Mouse (Mus musculus) G1E (cell line): ENCODE results near the gene Btbd2. TPM values are rescaled to one million over a fixed set of nuclear protein-coding genes. Genes with fewer than 3 reads are reported as not detected.
A peak's percentile ranks its signal among the peaks of the same experiment; 100 is the strongest.

Experiments
- ATAC-seq: 2 replicates; pipeline ENCODE4 v1.8.0; 2016; ENCODE audit warnings: mild to moderate bottlenecking; ENCODE audit not compliant: insufficient number of reproducible peaks, poor library complexity, low FRiP score, severe bottlenecking; ENCODE audit errors: extremely low read depth
- DNase-seq: peaks from one replicate; pipeline ENCODE4 v3.0.0; 2012; ENCODE audit warnings: low spot score
- H3K27me3 ChIP-seq: 2 replicates; pipeline ENCODE4 v1.6.1; 2012; ENCODE audit warnings: mild to moderate bottlenecking, low read length, inconsistent platforms; ENCODE audit not compliant: insufficient read depth
- H3K36me3 ChIP-seq: replicated peaks from 2 replicates; pipeline ENCODE3; 2012; ENCODE audit warnings: mild to moderate bottlenecking, inconsistent platforms
- H3K4me1 ChIP-seq: 2 replicates; pipeline ENCODE4 v1.6.1; 2012; ENCODE audit warnings: low read depth, low read length, inconsistent platforms, mixed read lengths; ENCODE audit not compliant: insufficient read depth
- H3K4me3 ChIP-seq: 2 replicates; pipeline ENCODE4 v1.5.1; 2012; ENCODE audit warnings: low read depth, mild to moderate bottlenecking, inconsistent platforms, low read length, moderate library complexity, mixed read lengths
- H3K9me3 ChIP-seq: replicated peaks from 2 replicates; pipeline ENCODE4 v1.6.1; 2012; ENCODE audit warnings: inconsistent platforms
- CTCF ChIP-seq: IDR thresholded peaks from 2 replicates; pipeline ENCODE4 v1.5.1; 2012; ENCODE audit warnings: low read depth, low read length, inconsistent platforms, mixed read lengths
- GATA1 ChIP-seq: IDR thresholded peaks from 2 replicates; pipeline ENCODE4 v1.6.1; 2012; ENCODE audit warnings: borderline replicate concordance, low read length, inconsistent platforms, mixed read lengths
- GATA2 ChIP-seq: IDR thresholded peaks from 2 replicates; pipeline ENCODE4 v1.6.1; 2012; ENCODE audit warnings: low read depth, low read length, inconsistent platforms, borderline replicate concordance
- POLR2AphosphoS5 ChIP-seq: IDR thresholded peaks from 2 replicates; pipeline ENCODE4 v1.6.1; 2012; ENCODE audit warnings: low read depth, low read length, inconsistent platforms; ENCODE audit not compliant: insufficient replicate concordance
- TAL1 ChIP-seq: conservative IDR thresholded peaks from 2 replicates; pipeline ENCODE4 v1.6.1; 2012; ENCODE audit warnings: low read depth, low read length, inconsistent platforms, mixed read lengths
- polyA plus RNA-seq: library from polyadenylated mRNA; stranded (reverse); fragments of >175 nt; gene quantifications from 2 replicates; pipeline ENCODE4 v1.2.3, GENCODE M21; 2012
- total RNA-seq, 2 experiments: library from RNA; stranded (forward) in 1 of 2; stranded (reverse) in 1 of 2; fragments of 200-1000 nt in 1 of 2; fragments of >200 nt in 1 of 2; fragmentation: Nextera tagmentation in 1 of 2; gene quantifications; 2 replicates each; pipeline ENCODE4 v1.2.3; 2014 to 2017

Gene Btbd2
- total and polyA plus RNA-seq, 3 experiments = 19.2 to 102 (median 19.7) TPM

DNA sequence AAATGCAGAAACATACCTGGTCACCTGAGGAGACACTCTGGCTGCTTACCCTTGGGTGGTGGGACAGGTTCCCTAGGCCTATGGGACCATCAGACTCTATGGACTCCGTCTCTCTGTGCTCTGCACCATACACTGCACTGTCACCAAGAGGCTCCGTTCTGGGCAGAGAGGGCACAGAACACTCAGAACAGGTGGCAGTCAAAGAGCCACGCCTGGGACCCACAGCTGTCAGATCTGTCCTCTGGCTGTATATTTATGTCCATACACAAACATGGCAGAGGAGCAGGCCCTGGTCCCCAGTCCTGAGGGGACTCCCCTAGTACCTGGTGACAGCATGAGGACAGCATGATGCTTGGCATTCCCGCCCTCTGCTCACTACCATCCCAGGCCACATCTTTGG, 31.1 kb downstream of the Btbd2 start:
- H3K4me1 ChIP-seq = peaks cover 75% of the 10 kb centered on the region
- no peak for TF ChIP-seq GATA1
- no peak for TF ChIP-seq TAL1
- no peak for TF ChIP-seq CTCF
- no peak for TF ChIP-seq POLR2AphosphoS5
- no peak for TF ChIP-seq GATA2

DNA sequence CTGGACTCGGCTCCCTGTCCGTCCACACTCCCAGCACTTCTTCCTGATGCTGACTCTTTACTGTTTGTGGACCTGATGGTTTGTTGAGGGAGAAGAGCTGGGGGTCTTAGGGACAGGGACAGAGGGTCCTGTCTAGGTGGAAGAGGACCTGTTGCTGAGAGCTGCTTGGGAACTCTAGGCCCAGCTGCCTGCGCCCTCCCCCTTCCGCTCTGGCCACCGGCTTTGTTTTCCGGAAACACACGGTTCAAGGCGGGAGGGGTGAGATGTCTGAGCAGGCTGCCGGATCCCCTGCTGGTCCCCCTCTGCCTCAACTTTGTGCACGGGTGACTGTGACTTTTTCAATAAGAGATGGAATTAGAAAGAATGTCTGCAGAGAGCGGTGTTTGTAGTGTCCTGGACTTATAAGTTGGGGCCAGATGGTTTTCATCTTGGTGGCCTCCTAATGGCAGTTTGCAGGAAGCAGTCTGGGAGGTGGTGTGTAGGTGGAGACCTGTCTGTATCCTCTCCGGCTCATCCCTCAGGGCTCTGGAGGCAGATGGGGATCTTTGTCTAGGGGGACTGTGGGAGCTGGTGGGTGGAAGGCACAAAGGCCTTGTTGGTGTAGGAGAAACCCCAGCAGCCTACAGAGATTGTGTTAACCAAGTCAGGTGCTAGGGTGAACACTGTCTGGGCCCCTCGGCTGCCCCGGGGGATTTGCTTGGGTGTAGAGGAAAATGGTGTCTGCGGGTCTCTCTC, 33.2 kb downstream of the Btbd2 start:
- DNase-seq (peak; percentile 53), ATAC-seq (no peak)
- peaks cover 60% of the 10 kb centered on the region for H3K36me3 ChIP-seq
- TF ChIP-seq GATA1 (no peak), GATA2 (no peak), POLR2AphosphoS5 (no peak), TAL1 (no peak), CTCF (no peak)
- H3K27me3 ChIP-seq = no peaks in the 10 kb centered on the region
- peaks cover 72% of the 10 kb centered on the region for H3K4me1 ChIP-seq
- no peaks in the 10 kb centered on the region for H3K9me3 ChIP-seq
- H3K4me3 ChIP-seq = peak overlapping the region; percentile 94

More for the DNA sequence above, 31.1 kb downstream of the Btbd2 start:
- H3K4me3 ChIP-seq = no peak overlapping the region
- H3K9me3 ChIP-seq = no peaks in the 10 kb centered on the region
- peaks cover 70% of the 10 kb centered on the region for H3K36me3 ChIP-seq
- DNase-seq (no peak), ATAC-seq (no peak)
- H3K27me3 ChIP-seq = no peaks in the 10 kb centered on the region

DNA sequence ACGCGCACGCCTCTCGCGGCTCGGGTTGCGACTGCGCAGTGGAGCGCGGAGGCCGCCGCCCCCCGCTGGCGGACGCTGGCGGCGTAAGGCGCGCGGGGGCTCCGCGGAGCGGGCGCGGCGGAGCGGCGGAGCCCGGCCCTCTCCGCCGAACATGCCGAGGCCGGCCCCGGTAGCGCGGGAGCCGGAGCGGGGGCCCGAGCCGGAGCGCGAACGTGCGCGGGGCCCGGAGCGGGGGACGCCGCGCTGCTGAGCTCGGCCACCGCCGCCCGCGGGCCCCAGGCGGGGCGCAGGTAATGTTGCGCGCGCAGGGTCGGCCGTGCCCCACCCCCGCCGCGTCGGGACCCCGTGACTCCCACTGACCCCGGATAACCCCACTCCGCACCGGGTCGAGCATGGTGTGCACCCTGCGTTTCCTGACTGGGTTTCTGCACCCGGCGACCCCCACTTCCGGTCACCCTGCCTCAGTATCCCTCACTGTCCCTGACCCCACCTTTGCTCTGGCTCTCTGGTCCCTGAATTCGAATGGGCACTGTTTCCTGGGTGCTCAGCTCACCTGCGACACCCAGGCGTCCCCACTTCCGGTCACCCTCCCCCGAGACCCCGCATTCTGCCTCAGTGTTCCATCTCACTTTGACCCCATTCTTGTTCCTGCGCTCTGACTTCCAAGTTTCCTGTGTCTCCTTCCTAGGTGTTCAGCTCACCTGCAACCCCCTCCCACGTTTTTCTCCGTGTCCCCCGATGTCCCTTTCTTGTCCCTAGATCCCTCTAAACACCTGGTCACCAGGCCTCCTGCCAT, 34.0 kb downstream of the Btbd2 start, which contains the start of gene Csnk1g2:
Gene Csnk1g2, plus strand, starts transcription at position 178 of the 796 bp plus-strand sequence.
- Histone ChIP-seq H3K4me1 (peaks cover 65% of the 10 kb centered on the region), H3K9me3 (no peaks in the 10 kb centered on the region), H3K27me3 (no peaks in the 10 kb centered on the region), H3K4me3 (peak within 1 kb of the TSS; percentile 94), H3K36me3 (peaks cover 57% of the 10 kb centered on the region)
- TF ChIP-seq GATA2 = no peak
- TF ChIP-seq TAL1 = no peak
- TF ChIP-seq POLR2AphosphoS5 = no peak
- no peak for TF ChIP-seq GATA1
- TF ChIP-seq CTCF = no peak
- ATAC-seq (no peak), DNase-seq (peak; percentile 74)

DNA sequence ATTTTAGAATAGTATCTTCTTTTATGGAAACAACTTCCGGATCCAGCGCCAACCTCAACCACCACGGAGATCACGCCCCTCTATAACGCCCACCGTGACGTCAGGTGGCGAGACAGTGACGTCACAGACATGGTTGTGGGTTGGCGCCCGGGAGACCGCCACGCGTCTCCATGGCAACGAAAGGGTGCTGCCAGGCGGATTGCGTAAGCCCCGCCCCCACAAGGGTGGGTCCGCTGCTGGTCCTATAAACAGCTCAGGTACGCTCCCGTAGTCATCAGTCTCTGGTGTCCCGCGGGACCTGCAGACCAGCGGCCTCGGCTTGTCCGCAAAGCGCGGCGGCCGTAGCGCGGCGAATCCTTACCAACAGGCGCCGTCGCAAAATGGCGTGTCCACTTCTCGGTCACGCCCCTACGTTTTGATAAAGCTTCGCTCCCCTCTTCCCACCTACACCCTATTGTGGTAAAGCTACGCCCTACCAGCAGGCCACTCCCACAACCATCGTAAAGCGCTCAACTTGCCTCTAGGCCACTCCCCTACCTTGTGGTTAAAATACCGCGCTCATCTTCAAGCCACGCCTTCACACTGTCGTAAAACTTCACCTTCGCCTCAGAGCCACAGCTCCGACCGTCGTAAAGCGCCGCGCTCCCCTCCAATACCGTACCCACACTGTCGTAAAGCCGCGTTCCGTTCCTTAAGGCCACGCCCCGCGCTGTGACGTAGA, 34.8 kb downstream of the Btbd2 start:
- peak overlapping the region; percentile 94 for H3K4me3 ChIP-seq
- no peaks in the 10 kb centered on the region for H3K27me3 ChIP-seq
- H3K36me3 ChIP-seq = peaks cover 55% of the 10 kb centered on the region
- H3K9me3 ChIP-seq = no peaks in the 10 kb centered on the region
- DNase-seq (peak; percentile 94), ATAC-seq (peak; percentile 89)
- TF ChIP-seq CTCF (no peak), POLR2AphosphoS5 (0 out of 2 replicates have a peak, but pooled peaks have one; percentile 55)
- peaks cover 57% of the 10 kb centered on the region for H3K4me1 ChIP-seq

DNA sequence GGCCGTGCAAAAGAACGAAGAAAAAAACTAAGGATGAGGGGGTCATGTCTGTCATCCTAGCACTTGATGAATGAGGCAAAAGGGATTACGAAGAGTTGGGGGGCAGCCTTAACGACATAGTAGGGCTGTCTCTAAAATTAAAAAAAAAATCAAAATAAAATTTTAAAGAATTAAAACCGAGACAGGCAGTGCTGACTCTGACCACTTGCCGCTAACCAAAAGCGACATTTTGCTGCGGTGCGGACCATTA, 35.3 kb downstream of the Btbd2 start:
- peak overlapping the region; percentile 94 for H3K4me3 ChIP-seq
- ATAC-seq = no peak
- no peak for DNase-seq
- H3K27me3 ChIP-seq = no peaks in the 10 kb centered on the region
- peaks cover 56% of the 10 kb centered on the region for H3K4me1 ChIP-seq
- no peaks in the 10 kb centered on the region for H3K9me3 ChIP-seq
- H3K36me3 ChIP-seq = peaks cover 58% of the 10 kb centered on the region
- TF ChIP-seq CTCF (no peak), GATA2 (no peak), POLR2AphosphoS5 (no peak), TAL1 (no peak), GATA1 (no peak)

DNA sequence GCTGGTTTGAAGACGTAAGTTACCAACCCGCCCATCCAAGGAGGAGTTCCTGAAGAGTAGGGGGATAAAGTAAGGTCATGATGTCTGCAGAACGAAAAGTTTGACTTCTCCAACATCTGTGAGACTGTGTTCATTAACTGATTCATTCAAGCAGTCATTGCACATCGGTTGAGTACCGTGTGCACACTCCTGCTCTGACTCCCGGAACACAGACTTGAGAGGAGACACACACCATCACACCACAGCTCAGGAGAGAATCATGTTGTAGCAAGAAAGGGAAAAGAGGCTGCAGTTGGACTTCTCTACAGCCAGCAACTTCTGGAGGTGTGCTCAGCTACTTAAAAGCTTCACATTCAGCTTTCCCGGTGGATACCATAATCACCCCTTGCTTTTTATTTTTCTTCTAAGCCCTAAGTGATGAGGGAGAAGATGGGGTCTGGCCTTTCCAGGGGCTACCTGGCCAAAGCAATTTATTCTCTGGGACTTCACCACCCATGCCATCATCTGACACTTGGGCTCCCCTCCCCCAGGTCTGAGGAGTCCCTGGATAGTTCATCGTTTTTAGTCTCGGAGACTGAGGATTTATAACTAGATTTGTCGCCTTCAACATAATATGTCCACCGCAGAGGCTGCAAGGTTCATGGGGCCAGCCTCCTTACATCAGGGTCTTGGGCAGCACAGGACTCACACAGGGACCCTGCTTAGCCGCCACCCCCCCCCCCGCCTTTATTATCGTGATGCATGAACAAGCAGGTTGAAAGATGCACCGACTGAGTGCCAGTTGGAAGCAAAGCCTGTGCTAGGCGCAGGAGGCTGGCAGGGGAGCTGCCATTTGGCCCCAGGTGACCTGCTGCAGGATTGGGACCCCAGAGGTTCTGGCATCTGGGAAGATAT, 35.8 kb downstream of the Btbd2 start:
- H3K9me3 ChIP-seq = no peaks in the 10 kb centered on the region
- peaks cover 58% of the 10 kb centered on the region for H3K36me3 ChIP-seq
- peaks cover 51% of the 10 kb centered on the region for H3K4me1 ChIP-seq
- no peak for TF ChIP-seq POLR2AphosphoS5
- no peak for TF ChIP-seq TAL1
- no peak for TF ChIP-seq CTCF
- TF ChIP-seq GATA1 = no peak
- no peak for TF ChIP-seq GATA2
- peak overlapping the region; percentile 94 for H3K4me3 ChIP-seq
- no peaks in the 10 kb centered on the region for H3K27me3 ChIP-seq
- DNase-seq (no peak), ATAC-seq (no peak)
